Mouse (Mus musculus) cerebellum, postnatal 25 days (tissue): ENCODE measurements around the gene Prpf39.
A peak's percentile ranks its signal among the peaks of the same experiment; 100 is the strongest.

ENCODE experiments used
- DNase-seq, 2 experiments: peaks; one replicate each; pipeline ENCODE4 v3.0.0; 2021; ENCODE audit warnings: mixed read lengths in 2 of 2

The Prpf39 gene

DNA sequence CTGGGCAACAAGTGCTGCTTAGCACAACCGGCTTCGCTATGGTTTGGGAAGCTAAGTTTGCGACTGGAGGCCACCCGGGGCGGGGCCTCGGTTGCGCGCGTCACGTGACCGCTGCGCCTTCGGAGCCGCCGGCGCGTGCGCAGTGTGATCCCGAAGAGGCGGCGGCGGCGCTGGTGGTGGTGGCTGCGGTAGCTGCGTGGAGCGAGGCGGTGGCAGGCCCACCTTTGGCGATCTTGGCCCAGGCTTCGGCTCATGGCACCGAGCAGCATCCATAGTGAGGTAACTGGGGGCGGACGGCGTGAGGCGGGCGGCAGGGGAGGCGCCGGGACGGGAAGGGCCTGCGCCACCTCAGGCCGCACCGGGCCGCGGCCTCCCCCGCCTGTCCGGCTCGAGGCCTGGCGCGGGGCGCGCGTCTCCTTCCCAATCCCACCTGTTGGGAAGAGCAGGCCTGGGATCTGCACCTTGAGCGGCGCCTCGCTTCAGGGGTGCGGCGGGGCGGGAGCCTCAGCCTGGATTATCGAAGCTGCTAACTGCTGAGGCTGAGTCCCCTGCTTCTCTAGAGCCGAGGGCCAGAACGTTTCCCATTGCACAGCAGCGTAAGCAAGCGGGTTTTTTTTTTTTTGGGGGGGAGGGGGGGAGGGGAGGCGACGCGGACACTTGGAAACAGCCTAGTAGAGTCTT lies at the start of gene Prpf39:
Prpf39 (plus strand) TSS at position 144 of the 681 bp plus-strand sequence.
- DNase-seq: peak; percentile 95 to 97

DNA sequence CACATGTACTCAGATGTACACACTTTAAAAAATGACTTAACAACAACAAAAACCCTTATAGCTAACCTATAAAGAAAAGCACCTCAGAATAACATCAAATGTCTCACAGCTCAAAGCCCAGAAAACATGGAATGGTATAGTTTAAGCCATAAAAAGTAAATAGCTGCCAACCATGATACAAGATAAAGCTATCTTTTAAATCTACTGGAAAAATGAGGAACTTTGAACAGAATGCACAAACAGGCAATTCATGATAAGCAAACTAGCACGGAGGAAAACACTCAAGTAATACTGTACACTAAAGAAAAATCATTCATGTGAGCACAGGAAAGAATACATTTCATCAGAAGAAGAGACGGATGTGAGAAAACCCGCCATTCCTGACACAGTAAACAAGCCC lies 28.4 kb upstream of the Prpf39 start:
- DNase-seq: no peak

DNA sequence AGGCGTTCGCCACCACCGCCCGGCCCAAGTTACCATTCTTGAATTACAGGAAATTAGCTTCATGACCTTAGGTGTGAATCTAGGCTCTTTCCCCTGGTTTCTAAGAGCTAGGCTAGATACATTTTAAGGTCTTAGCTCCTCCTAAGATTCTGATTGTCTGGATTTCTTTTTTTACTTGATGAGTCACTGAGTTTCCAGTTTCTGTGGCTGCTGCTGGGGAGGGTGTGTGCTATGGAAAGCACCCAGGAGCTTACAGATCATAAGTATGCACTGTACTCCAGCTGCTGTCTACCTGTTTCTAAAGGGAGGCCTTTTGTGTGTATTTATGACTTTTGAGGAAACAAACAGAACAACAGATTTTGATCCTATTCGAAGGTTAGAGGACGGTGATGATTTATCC lies 13.3 kb upstream of the Prpf39 start:
- no peak for DNase-seq

DNA sequence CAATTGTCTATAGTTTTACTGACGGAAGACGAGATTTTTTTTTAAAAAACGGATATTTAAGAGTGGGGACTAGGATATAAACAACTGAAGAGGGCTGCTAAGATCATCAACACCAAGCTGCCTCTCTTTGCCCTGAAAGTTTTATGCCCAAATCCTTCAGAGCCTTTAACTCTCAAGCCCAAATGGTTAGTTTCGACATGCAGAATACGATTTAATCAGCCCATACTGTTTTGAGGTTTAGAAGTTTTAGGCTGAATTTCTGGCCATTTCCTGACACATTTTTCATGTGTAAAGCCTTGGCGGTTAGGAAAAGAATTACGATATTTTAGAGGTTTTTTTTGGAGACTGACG lies 319 bp upstream of the Prpf39 start:
- no peak for DNase-seq

DNA sequence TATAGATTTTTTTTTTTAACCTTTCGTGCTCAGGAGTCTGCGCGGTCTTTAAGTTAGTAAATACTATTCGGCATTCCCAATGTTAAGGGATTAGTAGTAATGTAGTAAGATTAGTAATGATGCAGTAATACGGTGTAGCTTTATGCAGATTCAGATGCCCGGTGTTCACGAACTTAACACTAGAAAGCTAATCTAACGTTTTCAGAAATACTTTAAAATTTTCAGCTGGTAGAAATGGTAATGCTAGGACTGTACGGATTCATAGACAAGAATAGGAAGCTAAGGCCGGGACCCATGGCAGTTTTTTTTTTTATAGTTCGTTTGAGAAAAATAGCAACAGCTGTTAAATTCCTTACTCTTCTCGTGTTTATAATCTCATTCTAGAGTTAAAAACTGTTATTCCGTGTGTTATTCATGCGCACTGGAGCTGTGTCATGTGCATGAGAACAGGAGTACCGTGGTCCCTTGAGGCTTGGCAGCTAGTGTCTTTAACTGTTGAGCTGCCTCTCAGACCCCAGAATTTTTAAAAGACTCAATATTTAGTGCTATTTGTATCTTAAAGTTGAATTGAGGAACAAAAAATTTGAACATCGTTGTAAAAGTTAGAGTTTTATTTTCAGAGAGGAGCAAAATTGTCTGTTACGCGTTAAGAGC lies 886 bp downstream of the Prpf39 start:
- no peak for DNase-seq

DNA sequence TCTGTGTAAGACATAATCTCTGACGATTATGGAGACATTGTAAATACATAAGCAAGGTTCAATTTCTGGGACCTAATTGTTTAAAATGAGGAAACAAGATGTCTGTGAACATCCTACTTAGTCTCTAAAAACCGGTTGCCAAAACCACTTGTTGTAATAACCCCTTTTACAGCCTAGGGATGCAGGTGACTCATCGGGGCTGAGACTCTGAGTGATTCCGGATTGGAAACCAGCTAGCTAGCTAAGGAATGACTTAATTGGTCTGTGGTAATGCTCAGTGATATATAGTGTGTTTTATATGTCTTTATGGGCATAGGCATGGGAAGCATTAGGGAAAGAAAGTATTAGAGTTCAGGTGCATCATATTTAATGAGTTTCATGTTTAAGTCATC lies 1.4 kb downstream of the Prpf39 start:
- DNase-seq: no peak

DNA sequence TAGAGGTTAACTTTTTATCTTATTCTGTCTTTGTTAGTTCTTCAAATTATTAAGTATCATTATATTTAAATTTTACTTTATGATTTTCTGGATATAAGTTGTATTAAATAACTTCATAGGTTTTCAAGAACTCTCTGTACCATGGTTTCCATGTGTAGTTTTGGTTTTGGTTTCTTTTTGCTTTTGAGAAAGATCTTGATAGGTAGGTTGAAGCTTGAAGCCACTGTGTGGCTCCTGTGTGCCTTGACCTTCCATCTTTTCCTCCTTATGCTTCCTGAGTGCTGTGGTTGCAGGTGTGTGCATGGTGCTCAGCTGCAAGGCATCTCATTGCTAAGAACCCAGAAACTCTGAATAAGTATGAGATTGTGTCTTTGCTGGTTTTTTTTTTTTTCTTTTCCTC lies 12.7 kb downstream of the Prpf39 start:
- no peak for DNase-seq

DNA sequence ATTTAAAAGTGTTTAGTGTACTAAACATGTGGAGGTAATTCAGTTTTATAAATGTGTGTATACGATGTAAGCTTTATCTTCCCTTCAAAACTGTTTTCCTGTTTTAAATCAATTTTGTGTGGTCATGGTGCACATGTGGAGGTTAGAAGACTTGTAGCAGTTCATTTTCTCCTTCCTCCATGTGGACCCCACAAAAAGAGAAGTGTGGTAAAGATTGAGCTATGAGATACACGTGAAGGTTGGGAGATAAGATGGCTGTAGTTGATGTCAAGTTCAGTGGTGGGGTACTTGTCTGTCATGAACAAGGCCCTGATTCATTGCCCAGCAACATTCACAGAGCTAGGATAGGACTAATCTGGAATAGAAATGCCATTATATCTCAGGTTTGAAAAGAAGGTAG lies 22.1 kb downstream of the Prpf39 start:
- no peak for DNase-seq

DNA sequence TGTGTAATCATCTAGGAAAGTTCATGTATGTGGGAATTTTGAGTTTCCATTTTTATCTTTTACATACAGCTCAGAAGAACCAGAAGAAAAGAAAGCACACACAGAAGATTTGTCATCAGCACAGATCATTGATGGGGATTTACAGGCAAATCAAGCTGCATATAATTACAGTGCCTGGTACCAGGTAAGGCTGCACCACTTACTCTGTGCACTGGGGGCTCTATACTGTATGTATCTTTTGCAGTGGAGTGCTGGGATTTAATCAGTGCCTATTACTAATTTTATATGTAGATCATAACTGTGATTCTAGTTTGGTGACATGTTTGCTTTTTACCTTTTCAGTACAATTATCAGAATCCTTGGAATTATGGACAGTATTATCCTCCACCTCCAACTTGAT lies 24.9 kb downstream of the Prpf39 start:
- DNase-seq: no peak

DNA sequence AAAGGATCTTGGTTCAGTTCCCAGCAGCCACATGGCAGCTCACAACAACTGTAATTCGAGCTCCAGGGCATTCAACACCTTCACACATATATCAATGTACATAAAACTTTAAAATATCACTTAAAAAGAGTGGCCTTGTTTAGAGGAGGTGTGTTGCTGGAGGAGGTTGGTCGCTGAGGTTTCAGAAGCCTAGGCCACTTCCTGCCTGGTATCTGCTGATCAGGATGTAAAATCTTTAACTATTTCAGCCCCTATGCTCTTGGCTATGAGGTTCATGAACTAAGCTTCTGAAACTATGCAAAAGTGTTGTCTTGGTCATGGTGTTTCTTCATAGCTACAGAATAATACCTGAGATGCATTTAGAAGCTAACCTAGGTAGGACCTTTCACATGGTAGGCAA lies 29.1 kb downstream of the Prpf39 start:
- DNase-seq: no peak

DNA sequence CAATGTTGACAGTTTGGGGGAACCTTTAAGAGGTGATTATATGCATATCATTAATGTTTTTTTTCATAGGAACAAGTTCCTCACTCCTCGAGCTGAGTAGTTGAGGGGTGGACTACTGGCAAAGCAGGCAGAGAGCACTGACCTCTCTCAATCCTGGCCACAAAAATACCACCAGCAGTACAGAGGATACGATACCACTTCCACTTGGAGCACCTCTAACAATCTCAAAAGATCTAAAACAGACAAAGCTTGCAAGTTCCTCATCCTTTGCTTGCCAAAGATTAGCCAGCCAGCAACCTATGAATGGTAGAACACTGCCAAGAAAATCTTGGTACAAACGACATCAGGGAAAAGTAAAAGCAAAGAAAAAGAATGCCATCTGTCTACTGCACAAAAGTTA lies 30.1 kb downstream of the Prpf39 start:
- no peak for DNase-seq

DNA sequence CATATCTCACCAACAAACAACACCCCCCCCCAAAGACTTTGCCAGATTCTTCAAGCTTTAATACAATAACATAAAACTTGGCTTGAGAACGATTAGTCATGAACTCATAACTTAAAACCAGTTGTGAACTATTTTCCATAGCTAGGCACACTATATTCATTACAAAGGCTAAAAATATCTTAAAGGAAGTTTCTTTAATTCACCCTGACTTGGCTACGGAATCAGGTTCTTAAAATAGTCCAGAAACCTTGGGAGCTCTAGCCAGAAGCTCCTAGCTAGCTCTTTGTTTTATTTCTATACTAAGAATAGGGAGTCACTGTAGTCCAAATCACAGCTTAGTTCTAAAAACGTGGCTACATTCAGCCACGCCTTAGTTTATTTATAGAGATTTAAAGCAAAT lies 32.3 kb downstream of the Prpf39 start:
- no peak for DNase-seq

DNA sequence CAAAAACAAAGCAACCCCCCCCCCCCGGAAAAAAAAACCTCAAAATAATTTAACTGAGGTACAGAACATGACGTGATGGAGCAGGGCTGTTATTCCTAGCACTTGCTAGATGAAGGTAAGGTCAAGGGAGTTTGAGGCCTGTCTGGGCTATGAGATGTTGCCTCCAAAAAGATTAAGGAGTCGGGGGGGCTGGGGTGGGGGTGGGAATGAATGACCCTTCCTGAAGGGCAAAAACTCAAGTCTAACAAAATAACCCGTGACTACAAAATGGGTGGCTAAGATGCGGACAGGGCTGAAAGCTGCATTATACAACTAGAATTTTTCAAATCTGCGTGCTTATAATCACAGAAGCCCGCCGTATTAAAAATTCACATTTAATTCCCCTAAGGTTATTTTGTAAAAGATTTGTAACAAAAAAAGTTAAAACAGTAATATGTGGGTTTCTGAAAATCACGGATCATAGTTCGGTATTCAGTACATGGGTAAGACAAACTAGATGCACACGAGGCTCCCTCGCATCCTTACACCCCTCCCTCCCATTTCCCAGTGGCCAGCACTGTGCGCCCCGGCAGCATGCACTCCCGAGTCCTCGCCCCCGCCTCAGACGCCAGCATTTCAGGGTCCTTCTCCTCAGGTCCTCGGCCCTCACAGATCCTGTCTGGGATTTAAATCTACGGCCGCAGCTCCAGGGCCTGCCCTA lies 36.9 kb downstream of the Prpf39 start:
- no peak for DNase-seq

DNA sequence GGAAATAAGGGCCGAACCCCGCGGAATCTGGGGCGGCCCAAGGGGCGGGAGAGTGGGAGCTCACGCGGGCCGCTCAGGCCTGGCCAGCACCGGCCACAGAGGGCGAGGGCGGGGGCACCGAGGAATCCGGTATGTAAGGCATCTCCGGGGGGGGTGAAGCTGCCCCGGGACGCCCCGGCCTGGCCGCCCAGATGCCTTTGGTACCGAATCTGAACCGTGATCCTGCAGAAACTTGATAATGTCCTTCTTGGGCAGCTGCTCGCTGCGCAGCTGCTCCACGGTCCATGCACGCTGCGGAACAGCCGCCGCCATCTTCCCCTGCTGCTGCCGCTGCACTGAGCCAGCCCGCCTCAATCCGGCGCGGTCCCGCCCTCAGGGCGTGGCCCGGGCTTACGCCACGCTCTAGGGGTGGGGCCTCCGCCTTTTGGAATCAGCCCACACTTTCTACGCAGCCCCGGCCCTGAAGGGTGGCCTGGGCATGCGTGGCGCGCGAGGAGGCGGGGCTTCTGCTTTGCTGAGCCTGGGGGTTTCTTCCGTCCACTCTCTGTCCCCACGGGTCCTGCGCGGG lies 37.6 kb downstream of the Prpf39 start, which contains the start of gene Fkbp3:
Fkbp3 (minus strand) TSS at position 397 of the 568 bp plus-strand sequence.
- DNase-seq: peak; percentile 98

DNA sequence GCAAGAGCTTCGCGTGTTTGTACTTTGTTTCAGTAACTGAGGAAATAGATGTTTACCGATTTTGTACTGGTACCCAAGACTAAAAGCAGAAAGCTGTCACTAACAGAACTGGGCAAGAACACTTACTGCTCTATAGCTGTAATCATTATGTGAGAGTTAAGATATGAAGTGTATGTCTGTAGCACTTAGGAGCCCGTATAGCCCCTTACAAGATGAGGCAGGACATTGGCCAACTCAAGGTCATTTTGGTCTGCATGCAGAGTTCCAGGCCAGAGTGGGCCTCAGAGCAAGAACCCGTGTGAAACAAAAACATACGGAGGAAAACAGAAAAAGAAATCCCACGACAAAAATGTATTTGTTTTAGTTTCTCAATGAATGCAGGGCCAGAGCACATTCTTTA lies 38.5 kb downstream of the Prpf39 start:
- DNase-seq: no peak

DNA sequence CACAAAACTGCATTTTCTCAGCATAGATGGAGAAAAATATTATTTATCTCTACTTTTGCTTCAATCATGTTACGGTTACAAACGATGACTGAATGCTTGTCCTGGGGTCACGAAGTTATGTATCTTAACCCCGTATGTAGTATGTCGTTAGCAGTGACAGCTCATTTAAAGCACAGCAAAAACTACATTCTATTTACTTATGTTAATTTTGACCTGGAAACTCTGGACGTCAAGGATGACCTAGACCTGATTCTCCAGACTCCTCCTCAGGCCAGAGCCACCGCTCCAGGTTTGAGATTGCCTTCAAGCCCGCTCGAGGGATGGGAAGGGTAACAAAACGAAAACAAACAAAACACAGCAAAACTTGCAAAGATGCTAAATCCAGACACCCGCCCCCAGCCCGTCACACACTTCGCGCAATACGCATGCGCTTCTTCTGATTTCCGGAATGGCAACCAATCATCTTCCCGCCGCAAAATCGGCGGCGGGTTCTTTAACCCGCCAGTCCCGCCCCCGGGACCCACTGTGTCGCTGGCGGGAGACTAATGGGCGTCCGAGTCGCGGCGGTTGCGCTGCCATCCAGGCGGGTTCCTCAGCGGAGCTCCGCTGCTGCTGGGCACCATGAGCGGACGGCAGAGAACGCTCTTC lies 39.1 kb downstream of the Prpf39 start, which contains the start of gene Fancm:
Fancm (plus strand) TSS at position 519 of the 648 bp plus-strand sequence.
- peak; percentile 90 to 92 for DNase-seq

DNA sequence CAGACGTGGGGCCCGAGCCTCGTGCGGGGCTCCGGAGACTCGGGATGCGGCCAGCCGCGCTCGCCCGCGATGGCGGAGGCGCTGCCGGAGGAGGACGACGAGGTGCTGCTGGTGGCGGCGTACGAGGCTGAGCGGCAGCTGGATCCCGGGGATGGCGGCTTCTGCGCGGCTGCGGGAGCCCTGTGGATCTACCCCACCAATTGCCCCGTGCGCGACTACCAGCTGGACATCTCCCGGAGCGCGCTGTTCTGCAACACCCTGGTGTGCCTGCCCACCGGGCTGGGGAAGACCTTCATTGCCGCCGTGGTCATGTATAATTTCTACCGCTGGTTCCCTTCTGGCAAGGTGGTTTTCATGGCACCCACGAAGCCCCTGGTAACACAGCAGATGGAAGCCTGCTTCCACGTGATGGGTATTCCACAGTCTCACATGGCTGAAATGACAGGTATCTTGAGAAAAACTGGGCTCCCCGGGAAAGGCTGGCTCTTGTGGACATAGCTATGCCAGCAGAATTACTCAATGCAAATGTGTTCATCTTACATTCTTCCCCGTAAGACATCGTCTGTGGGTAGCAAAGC lies 39.7 kb downstream of the Prpf39 start:
- no peak for DNase-seq

DNA sequence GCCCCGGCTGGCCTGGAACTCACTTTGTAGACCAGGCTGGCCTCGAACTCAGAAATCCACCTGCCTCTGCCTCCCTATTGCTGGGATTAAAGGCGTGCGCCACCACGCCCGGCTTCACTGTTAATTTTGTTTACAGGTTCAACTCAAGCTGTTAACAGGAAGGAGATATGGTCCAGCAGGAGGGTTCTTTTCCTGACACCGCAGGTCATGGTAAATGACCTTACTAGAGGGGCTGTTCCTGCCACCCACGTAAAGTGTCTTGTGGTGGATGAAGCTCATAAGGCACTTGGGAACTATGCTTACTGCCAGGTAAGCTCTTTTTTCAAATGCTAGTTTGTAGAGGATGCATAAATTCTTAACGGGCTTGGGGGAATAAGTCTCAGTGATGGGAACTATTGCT lies 40.8 kb downstream of the Prpf39 start:
- no peak for DNase-seq

DNA sequence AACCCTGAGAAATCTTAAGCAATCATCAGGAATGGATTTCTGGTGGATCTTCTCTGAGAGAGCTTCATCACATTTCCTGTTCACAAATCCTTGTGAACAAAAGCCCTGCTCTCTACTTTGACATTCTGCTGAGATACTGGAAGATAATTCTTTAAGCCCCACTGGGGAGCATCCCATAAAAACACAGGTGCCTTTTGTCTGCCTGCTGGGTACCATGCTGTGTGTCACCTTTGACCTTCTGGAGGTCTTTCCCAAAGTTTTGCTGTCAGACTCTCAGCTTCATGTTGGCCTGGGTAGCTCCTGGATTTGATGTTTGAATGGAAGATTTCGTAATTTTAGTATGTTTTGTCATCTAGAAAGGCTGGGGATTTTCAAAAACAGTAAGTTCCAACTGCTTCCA lies 72.6 kb downstream of the Prpf39 start:
- no peak for DNase-seq

DNA sequence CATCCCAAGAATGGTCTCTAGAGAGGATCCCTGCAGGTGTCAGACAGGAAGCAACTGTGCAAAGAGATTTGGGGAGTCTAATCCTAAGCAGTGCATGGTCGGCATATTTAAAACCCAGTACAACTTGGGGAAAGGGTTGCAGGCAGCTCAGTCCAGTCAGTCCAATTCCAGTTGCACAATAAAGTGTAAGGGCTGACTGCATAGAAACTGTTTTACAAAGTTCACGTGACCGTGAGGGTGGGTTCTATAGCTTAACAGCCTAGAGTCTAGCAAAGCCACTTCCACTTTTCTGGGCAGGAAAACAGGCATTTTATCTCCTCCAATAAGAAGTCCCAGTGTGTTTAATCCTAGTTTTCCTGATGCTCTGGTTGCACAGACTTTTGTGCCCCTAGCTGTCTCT lies 75.4 kb downstream of the Prpf39 start:
- no peak for DNase-seq

DNA sequence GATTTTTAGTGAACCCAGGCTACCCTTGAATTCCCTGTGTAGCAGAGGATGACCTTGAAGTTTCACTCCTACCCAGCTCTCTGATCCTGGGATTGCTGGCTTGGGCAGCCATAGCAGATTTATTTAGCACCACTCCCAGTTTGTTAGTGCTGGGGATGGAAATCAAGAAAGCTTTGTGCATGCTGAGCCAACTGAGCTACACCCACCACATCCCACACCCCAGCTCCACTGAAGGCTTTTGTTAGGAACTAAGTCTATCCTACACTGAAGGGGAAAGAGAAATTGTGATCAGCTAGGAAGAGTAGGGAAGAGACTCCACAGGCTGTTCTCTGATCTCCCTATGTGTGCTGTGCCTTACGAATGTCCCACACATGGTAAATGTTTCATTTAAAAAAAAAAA lies 76.7 kb downstream of the Prpf39 start:
- no peak for DNase-seq
